Mouse (Mus musculus) T-helper 17 cell (primary cell): ENCODE measurements around the gene Tstd2.

Source experiments
- in situ Hi-C, 2 experiments: fragments of 300-600 bp; cut with MboI, MseI; formaldehyde crosslinking; loops; 1 replicate in 1 of 2; 2 replicates in 1 of 2; pipeline ENCODE4 v1.15.1; 2025; ENCODE audit warnings: high pct_unique_total_duplicates in 2 of 2

The Tstd2 gene

GRCm38 (mm10) chr4:46123358-46123757, 15.1 kb downstream of the Tstd2 start:
- in situ Hi-C loops, result loop anchor here in 1 of 2 experiments (10.0 kb wide), 1 partner anchor 179 kb away; no protein-coding TSS in a partner anchor

- in situ Hi-C loops, result loop anchor here in 1 of 2 experiments (10.0 kb wide), 1 partner anchor 176 kb away; no protein-coding TSS in a partner anchor
Observed at GRCm38 (mm10) chr4:46120767-46121166, 17.7 kb downstream of the Tstd2 start.

GRCm38 (mm10) chr4:46119514-46120094, 18.9 kb downstream of the Tstd2 start:
- in situ Hi-C loops, result loop anchor here in 1 of 2 experiments (10.0 kb wide), 1 partner anchor 175 kb away; no protein-coding TSS in a partner anchor

- in situ Hi-C loops, result no loop called here
Observed at GRCm38 (mm10) chr4:46117536-46117935, 21.0 kb downstream of the Tstd2 start.

GRCm38 (mm10) chr4:46116544-46117175, 21.8 kb downstream of the Tstd2 start:
- in situ Hi-C loops, result no loop called here

- in situ Hi-C loops, result no loop called here
Observed at GRCm38 (mm10) chr4:46115308-46115707, 23.2 kb downstream of the Tstd2 start.

GRCm38 (mm10) chr4:46111361-46111760, 27.1 kb downstream of the Tstd2 start:
- in situ Hi-C loops, result no loop called here

- in situ Hi-C loops, result no loop called here
Observed at GRCm38 (mm10) chr4:46110084-46110483, 28.4 kb downstream of the Tstd2 start.

GRCm38 (mm10) chr4:46102078-46102769, 36.3 kb downstream of the Tstd2 start:
- in situ Hi-C loops, result no loop called here

- in situ Hi-C loops, result no loop called here
Observed at GRCm38 (mm10) chr4:46101211-46101711, 37.2 kb downstream of the Tstd2 start.

GRCm38 (mm10) chr4:46100539-46100938, 38.0 kb downstream of the Tstd2 start:
- in situ Hi-C loops, result no loop called here

GRCm38 (mm10) chr4:46099132-46099531, 39.4 kb downstream of the Tstd2 start:
- in situ Hi-C loops, result no loop called here

- in situ Hi-C loops, result no loop called here
Observed at GRCm38 (mm10) chr4:46097591-46097990, 40.9 kb downstream of the Tstd2 start.

GRCm38 (mm10) chr4:46096546-46096945, 41.9 kb downstream of the Tstd2 start:
- in situ Hi-C loops, result no loop called here

- in situ Hi-C loops, result no loop called here
Observed at GRCm38 (mm10) chr4:46095826-46096159, 42.7 kb downstream of the Tstd2 start.

- in situ Hi-C loops, result no loop called here
Observed at GRCm38 (mm10) chr4:46094916-46095825, 43.3 kb downstream of the Tstd2 start.

- in situ Hi-C loops, result no loop called here
Observed at GRCm38 (mm10) chr4:46092429-46093076, 45.9 kb downstream of the Tstd2 start.

GRCm38 (mm10) chr4:46089524-46090125, 48.9 kb downstream of the Tstd2 start:
- in situ Hi-C loops, result no loop called here

GRCm38 (mm10) chr4:46087852-46088251, 50.6 kb downstream of the Tstd2 start:
- in situ Hi-C loops, result no loop called here

GRCm38 (mm10) chr4:46087427-46087771, 51.1 kb downstream of the Tstd2 start:
- in situ Hi-C loops, result no loop called here
